Mouse (Mus musculus): Measurements from ENCODE around the gene Serinc5. TPM values are rescaled to one million over a fixed set of nuclear protein-coding genes. Genes with fewer than 3 reads are reported as not detected.

Gene Serinc5
- polyA plus RNA-seq, 1 experiment, result 19.7 TPM

GRCm38 (mm10) chr13:92626196-92626595 lies 15.3 kb downstream of the Serinc5 start:
- Histone ChIP-seq H3K27me3 (ENCODE audit: control insufficient read depth, insufficient read depth, low read length, poor library complexity, severe bottlenecking) (no peaks in the 10 kb centered on the region), H3K4me1 (ENCODE audit: control insufficient read depth, insufficient read depth, low read length) (no peaks in the 10 kb centered on the region), H3K9me3 (replicated peaks; ENCODE audit: control insufficient read depth, insufficient read depth, low read length, poor library complexity, severe bottlenecking) (peaks cover 6% of the 10 kb centered on the region; the same call in 1 of the 2 replicates), H3K4me3 (ENCODE audit: low read depth, low read length) (no peak overlapping the region), H3K27ac (ENCODE audit: insufficient read depth, low read length) (no peak overlapping the region), H3K36me3 (ENCODE audit: control insufficient read depth, insufficient read depth, low read length, poor library complexity, severe bottlenecking) (no peaks in the 10 kb centered on the region), H3K9ac (ENCODE audit: low read depth, poor library complexity, severe bottlenecking) (no peak overlapping the region)
- TF ChIP-seq CTCF (IDR thresholded peaks at IDR 0.05; ENCODE audit: low read depth, low read length) (no peak), POLR2A (IDR thresholded peaks at IDR 0.05; ENCODE audit: insufficient read depth, low read length) (no peak), EP300 (IDR thresholded peaks at IDR 0.05; ENCODE audit: insufficient read depth, low read depth, low read length) (no peak)

DNA sequence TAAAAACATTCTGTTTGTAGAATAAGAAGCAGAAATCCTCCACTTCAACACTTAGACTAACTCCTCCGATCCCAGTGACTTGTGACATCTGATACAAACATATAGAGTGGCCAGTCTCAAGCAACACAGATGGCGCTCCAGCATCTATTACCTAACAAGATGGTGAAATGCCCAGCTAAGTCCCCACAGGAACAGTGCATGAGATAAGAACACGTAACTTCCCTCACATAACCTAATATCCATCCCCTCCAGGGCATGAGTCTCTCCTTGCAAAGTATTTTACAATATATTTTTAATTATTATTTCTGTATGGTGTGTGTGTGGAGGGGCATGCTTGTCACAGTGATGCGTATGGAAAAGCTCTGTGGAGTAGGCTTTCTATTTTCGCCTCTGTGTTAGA lies 15.8 kb downstream of the Serinc5 start:
- Histone ChIP-seq H3K4me1 (ENCODE audit: control insufficient read depth, insufficient read depth, low read length) (no peaks in the 10 kb centered on the region), H3K27ac (ENCODE audit: insufficient read depth, low read length) (no peak overlapping the region), H3K4me3 (ENCODE audit: low read depth, low read length) (no peak overlapping the region), H3K36me3 (ENCODE audit: control insufficient read depth, insufficient read depth, low read length, poor library complexity, severe bottlenecking) (no peaks in the 10 kb centered on the region), H3K9ac (ENCODE audit: low read depth, poor library complexity, severe bottlenecking) (no peak overlapping the region), H3K9me3 (replicated peaks; ENCODE audit: control insufficient read depth, insufficient read depth, low read length, poor library complexity, severe bottlenecking) (peaks cover 6% of the 10 kb centered on the region; the same call in 1 of the 2 replicates), H3K27me3 (ENCODE audit: control insufficient read depth, insufficient read depth, low read length, poor library complexity, severe bottlenecking) (no peaks in the 10 kb centered on the region)
- TF ChIP-seq CTCF (IDR thresholded peaks at IDR 0.05; ENCODE audit: low read depth, low read length) (no peak), POLR2A (IDR thresholded peaks at IDR 0.05; ENCODE audit: insufficient read depth, low read length) (no peak)

GRCm38 (mm10) chr13:92629509-92629908 lies 18.6 kb downstream of the Serinc5 start:
- Histone ChIP-seq H3K4me1 (ENCODE audit: control insufficient read depth, insufficient read depth, low read length) (no peaks in the 10 kb centered on the region), H3K4me3 (ENCODE audit: low read depth, low read length) (no peak overlapping the region), H3K9ac (ENCODE audit: low read depth, poor library complexity, severe bottlenecking) (no peak overlapping the region), H3K9me3 (replicated peaks; ENCODE audit: control insufficient read depth, insufficient read depth, low read length, poor library complexity, severe bottlenecking) (peaks cover 6% of the 10 kb centered on the region; the same call in 1 of the 2 replicates), H3K27ac (ENCODE audit: insufficient read depth, low read length) (no peak overlapping the region), H3K36me3 (ENCODE audit: control insufficient read depth, insufficient read depth, low read length, poor library complexity, severe bottlenecking) (no peaks in the 10 kb centered on the region), H3K27me3 (ENCODE audit: control insufficient read depth, insufficient read depth, low read length, poor library complexity, severe bottlenecking) (no peaks in the 10 kb centered on the region)
- TF ChIP-seq EP300 (IDR thresholded peaks at IDR 0.05; ENCODE audit: insufficient read depth, low read depth, low read length) (no peak), POLR2A (IDR thresholded peaks at IDR 0.05; ENCODE audit: insufficient read depth, low read length) (no peak), CTCF (IDR thresholded peaks at IDR 0.05; ENCODE audit: low read depth, low read length) (no peak)

GRCm38 (mm10) chr13:92631450-92631849 lies 20.6 kb downstream of the Serinc5 start:
- Histone ChIP-seq H3K9me3 (replicated peaks; ENCODE audit: control insufficient read depth, insufficient read depth, low read length, poor library complexity, severe bottlenecking) (no peaks in the 10 kb centered on the region), H3K27ac (ENCODE audit: insufficient read depth, low read length) (no peak overlapping the region), H3K4me3 (ENCODE audit: low read depth, low read length) (no peak overlapping the region), H3K9ac (ENCODE audit: low read depth, poor library complexity, severe bottlenecking) (no peak overlapping the region), H3K4me1 (ENCODE audit: control insufficient read depth, insufficient read depth, low read length) (no peaks in the 10 kb centered on the region), H3K36me3 (ENCODE audit: control insufficient read depth, insufficient read depth, low read length, poor library complexity, severe bottlenecking) (no peaks in the 10 kb centered on the region), H3K27me3 (ENCODE audit: control insufficient read depth, insufficient read depth, low read length, poor library complexity, severe bottlenecking) (no peaks in the 10 kb centered on the region)
- TF ChIP-seq POLR2A (IDR thresholded peaks at IDR 0.05; ENCODE audit: insufficient read depth, low read length) (no peak), EP300 (IDR thresholded peaks at IDR 0.05; ENCODE audit: insufficient read depth, low read depth, low read length) (no peak), CTCF (IDR thresholded peaks at IDR 0.05; ENCODE audit: low read depth, low read length) (no peak)

- TF ChIP-seq POLR2A (IDR thresholded peaks at IDR 0.05; ENCODE audit: insufficient read depth, low read length) (no peak), EP300 (IDR thresholded peaks at IDR 0.05; ENCODE audit: insufficient read depth, low read depth, low read length) (no peak), CTCF (IDR thresholded peaks at IDR 0.05; ENCODE audit: low read depth, low read length) (no peak)
- Histone ChIP-seq H3K9ac (ENCODE audit: low read depth, poor library complexity, severe bottlenecking) (no peak overlapping the region), H3K27ac (ENCODE audit: insufficient read depth, low read length) (no peak overlapping the region)
Measured at GRCm38 (mm10) chr13:92632550-92632949, 21.7 kb downstream of the Serinc5 start.

DNA sequence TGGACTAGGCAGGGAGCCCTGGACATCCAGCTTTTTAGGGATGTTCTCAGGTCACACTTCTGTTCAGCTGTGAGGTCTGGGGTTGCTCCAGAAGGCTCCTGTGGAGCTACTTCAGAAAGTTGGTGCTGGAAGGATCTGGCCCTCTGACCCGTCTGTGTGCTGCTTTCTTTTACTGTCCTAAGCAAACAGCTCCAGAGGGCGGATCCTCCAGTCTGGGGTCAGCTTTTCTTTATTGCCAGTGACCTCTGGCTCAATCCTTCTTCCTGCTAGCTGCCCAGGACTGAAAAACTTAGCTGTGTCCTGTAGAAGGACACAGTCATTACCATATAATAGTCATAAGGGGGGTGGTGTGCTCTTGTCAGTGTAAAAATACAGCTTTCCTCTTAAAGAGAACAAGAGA lies 24.1 kb downstream of the Serinc5 start:
- no peaks in the 10 kb centered on the region for H3K4me1 ChIP-seq (ENCODE audit: control insufficient read depth, insufficient read depth, low read length)
- no peak overlapping the region for H3K4me3 ChIP-seq (ENCODE audit: low read depth, low read length)
- no peak for TF ChIP-seq EP300 (IDR thresholded peaks at IDR 0.05; ENCODE audit: insufficient read depth, low read depth, low read length)
- no peak for TF ChIP-seq POLR2A (IDR thresholded peaks at IDR 0.05; ENCODE audit: insufficient read depth, low read length)
- TF ChIP-seq CTCF (IDR thresholded peaks at IDR 0.05; ENCODE audit: low read depth, low read length), result no peak
- no peaks in the 10 kb centered on the region for H3K27me3 ChIP-seq (ENCODE audit: control insufficient read depth, insufficient read depth, low read length, poor library complexity, severe bottlenecking)
- H3K9ac ChIP-seq (ENCODE audit: low read depth, poor library complexity, severe bottlenecking), result no peak overlapping the region
- no peak overlapping the region for H3K27ac ChIP-seq (ENCODE audit: insufficient read depth, low read length)
- no peaks in the 10 kb centered on the region for H3K36me3 ChIP-seq (ENCODE audit: control insufficient read depth, insufficient read depth, low read length, poor library complexity, severe bottlenecking)
- H3K9me3 ChIP-seq (replicated peaks; ENCODE audit: control insufficient read depth, insufficient read depth, low read length, poor library complexity, severe bottlenecking), result no peaks in the 10 kb centered on the region

More at GRCm38 (mm10) chr13:92632550-92632949, 21.7 kb downstream of the Serinc5 start:
- no peaks in the 10 kb centered on the region for H3K36me3 ChIP-seq (ENCODE audit: control insufficient read depth, insufficient read depth, low read length, poor library complexity, severe bottlenecking)
- H3K9me3 ChIP-seq (replicated peaks; ENCODE audit: control insufficient read depth, insufficient read depth, low read length, poor library complexity, severe bottlenecking), result no peaks in the 10 kb centered on the region
- H3K4me1 ChIP-seq (ENCODE audit: control insufficient read depth, insufficient read depth, low read length), result no peaks in the 10 kb centered on the region
- H3K4me3 ChIP-seq (ENCODE audit: low read depth, low read length), result no peak overlapping the region
- no peaks in the 10 kb centered on the region for H3K27me3 ChIP-seq (ENCODE audit: control insufficient read depth, insufficient read depth, low read length, poor library complexity, severe bottlenecking)
